Mouse (Mus musculus): Measurements from ENCODE around the gene B3gnt9.

GRCm38 (mm10) chr8:105270101-105270915 lies 15.4 kb upstream of the B3gnt9 start:
- no peak for TF ChIP-seq MYOD1 (IDR thresholded peaks at IDR 0.05; ENCODE audit: control insufficient read depth, insufficient read length, low read depth)
- no peak for TF ChIP-seq CEBPB (IDR thresholded peaks at IDR 0.05; ENCODE audit: low read depth)
- no peak for TF ChIP-seq CTCF (IDR thresholded peaks at IDR 0.05; ENCODE audit: control insufficient read depth, insufficient read depth, insufficient read length)
- TF ChIP-seq USF1 (IDR thresholded peaks at IDR 0.05; ENCODE audit: low read depth) = no peak
- TF ChIP-seq MAX (IDR thresholded peaks at IDR 0.05) = no peak
- TF ChIP-seq FOSL1 (IDR thresholded peaks at IDR 0.05; ENCODE audit: insufficient read depth, low read length, poor library complexity, severe bottlenecking) = no peak
- no peak for TF ChIP-seq MYOG (IDR thresholded peaks at IDR 0.05; ENCODE audit: control insufficient read depth, extremely low read depth, insufficient read length)
